Mouse (Mus musculus) liver, postnatal 0 days (tissue): ENCODE data around the gene Rev3l.

Source experiments
- CTCF ChIP-seq: sonication (generic); IDR thresholded peaks from 2 replicates; pipeline ENCODE4 v1.5.1; 2016; ENCODE audit warnings: antibody characterized with exemption, low read depth
- EP300 ChIP-seq: IDR thresholded peaks from 2 replicates; pipeline ENCODE4 v1.6.1; 2016; ENCODE audit warnings: antibody characterized with exemption, low read depth, mild to moderate bottlenecking

GRCm38 (mm10) chr10:39692152-39692551, 39.8 kb upstream of the Rev3l start:
- TF ChIP-seq EP300: no peak
- no peak for TF ChIP-seq CTCF
